Mouse (Mus musculus) mouse trophoblast stem cell (cell line): Measurements from ENCODE around the gene Itln1.

Experiments
- in situ Hi-C, 2 experiments: fragments of 300-500 bp; cut with MseI, MboI; formaldehyde crosslinking; loops; 2 replicates in 1 of 2; 3 replicates in 1 of 2; pipeline ENCODE4 v1.15.1; 2025

The Itln1 gene

DNA sequence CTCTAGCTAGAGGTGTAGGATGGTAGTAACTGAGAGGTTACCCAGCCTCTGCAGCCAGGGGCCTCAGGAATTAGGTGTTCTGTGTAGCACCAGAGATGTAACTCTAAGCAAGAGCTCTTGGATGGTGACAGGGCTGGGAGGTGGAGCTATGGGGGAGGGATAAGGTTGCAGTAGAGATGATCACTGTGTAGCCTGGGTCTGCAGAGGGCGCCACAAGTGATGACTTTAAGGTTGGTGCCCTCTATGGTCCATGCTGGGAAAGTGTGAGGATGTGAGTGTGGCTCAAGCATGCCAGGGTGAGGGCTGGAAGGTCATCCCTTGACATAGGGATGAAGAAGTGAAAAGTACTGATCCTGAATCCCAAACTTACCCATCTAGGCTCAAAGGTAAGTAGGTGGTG is 20.1 kb downstream of the Itln1 start:
- in situ Hi-C loops, result no loop called here

DNA sequence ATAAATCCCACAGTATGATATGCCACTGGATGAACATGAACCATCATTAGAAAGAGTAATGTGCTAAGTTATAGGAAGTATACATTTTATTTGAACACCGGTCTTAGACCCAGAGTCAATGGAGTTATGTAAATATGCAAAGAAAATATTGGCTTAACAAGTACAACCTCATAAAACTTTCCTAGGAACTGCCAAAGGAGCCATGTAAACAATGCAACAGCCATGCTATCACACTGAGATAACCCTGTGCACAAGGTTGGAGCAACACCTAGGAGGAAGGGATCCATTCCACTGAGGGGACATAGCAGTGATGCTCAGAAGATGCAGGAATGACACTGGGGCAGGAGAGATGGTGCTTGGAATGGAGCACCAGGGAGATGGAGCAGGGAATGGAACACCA is 21.3 kb downstream of the Itln1 start:
- in situ Hi-C loops, result no loop called here

GRCm38 (mm10) chr1:171513234-171513633 is 21.9 kb downstream of the Itln1 start:
- in situ Hi-C loops, result no loop called here

- in situ Hi-C loops, result loop anchor here (10.0 kb wide), 1 partner anchor 60 kb away; no protein-coding TSS in a partner anchor
Observed at GRCm38 (mm10) chr1:171504586-171504985, 30.5 kb downstream of the Itln1 start.

DNA sequence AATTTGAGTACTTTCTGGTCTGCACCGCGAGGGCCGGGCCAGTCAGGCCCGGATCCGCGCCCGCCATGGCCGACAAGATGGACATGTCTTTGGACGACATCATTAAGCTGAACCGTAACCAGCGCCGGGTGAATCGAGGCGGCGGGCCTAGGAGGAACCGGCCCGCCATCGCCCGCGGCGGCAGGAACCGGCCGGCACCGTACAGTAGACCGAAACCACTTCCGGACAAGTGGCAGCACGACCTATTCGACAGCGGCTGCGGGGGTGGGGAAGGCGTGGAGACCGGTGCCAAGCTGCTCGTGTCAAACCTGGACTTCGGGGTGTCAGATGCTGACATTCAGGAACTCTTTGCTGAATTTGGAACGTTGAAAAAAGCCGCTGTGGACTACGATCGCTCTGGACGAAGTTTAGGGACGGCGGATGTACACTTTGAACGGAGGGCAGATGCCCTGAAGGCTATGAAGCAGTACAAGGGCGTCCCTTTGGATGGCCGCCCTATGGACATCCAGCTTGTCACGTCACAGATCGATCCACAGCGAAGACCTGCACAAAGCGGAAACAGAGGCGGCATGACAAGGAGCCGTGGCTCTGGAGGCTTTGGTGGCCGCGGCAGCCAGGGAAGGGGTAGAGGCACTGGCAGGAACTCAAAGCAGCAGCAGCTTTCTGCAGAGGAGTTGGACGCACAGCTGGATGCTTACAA is 31.4 kb downstream of the Itln1 start:
- in situ Hi-C loops, result loop anchor here (10.0 kb wide), 1 partner anchor 61 kb away; no protein-coding TSS in a partner anchor

GRCm38 (mm10) chr1:171503250-171503591 is 31.9 kb downstream of the Itln1 start, which contains the start of gene Alyref2:
Gene Alyref2, plus strand, starts transcription at chr1:171503478.
- in situ Hi-C loops, result loop anchor here (10.0 kb wide), 1 partner anchor 62 kb away; no protein-coding TSS in a partner anchor

DNA sequence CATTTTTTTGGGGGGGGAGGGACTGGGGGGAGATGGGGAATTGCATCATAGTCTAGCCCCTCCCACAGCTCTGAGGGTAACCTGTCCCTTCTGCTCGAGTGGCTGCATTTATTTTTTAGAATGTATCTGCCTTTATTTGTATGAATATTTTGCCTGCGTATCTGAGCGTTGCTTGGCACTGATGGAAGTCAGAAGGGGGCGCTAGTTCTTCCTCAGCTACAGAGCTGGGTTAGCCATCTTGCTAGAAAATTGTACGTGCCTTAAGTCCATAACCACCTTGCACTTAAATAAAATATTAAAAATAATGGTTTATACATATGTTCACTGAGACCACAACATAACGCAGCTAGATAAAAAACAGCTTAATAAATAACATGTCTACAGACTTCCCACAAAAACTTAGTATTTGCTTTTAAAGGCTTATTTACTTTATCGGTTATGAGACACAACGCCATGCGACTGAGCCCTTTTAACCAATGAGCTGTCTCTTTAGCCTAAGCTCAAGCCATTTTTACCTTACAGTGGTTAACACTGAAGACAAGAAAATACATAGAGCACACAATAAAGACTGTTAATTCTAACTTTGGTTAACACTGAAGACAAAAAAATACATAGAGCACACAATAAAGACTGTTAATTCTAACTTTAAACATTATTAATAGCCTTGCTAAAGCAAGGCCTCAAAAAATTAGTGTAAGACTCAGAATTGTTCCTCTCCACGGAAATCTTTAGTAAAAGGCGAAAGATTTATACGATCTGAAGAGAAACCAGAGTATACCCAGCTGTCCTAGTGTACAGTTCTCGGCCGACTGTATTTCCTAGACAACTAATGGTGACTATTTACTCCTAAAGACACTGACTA is 32.5 kb downstream of the Itln1 start:
- in situ Hi-C loops, result loop anchor here (10.0 kb wide), 1 partner anchor 62 kb away; no protein-coding TSS in a partner anchor

GRCm38 (mm10) chr1:171501636-171502080 is 33.4 kb downstream of the Itln1 start:
- in situ Hi-C loops, result loop anchor here (10.0 kb wide), 1 partner anchor 63 kb away; no protein-coding TSS in a partner anchor

DNA sequence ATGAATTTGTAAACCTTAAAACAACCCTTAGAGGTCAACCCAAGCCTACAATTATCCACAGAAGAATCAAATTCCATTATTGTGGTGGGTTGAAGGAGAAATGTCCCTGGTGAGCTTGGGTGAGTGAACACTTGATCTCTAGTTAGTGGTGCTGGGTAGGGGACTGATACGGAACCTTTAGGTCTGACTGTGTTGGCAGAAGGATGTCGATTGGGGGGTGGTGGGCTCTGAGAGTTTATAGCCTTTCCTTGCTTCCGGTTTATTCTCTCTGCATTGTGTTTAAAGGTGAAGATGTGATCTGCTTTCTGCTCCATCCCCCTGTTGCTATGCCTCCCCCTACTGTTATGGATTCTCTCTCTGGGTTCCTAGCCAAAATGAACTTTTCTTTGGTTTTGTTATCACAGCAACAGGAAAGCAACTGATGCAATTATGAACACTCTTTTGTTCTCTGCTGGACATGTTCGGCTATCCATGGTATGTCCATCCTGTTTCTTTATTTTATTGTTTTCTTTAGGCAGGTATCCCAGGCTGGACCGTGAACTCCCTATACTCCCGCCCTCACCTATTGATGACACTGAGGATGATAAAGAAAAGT is 34.0 kb downstream of the Itln1 start:
- in situ Hi-C loops, result loop anchor here (10.0 kb wide), 1 partner anchor 64 kb away; no protein-coding TSS in a partner anchor

DNA sequence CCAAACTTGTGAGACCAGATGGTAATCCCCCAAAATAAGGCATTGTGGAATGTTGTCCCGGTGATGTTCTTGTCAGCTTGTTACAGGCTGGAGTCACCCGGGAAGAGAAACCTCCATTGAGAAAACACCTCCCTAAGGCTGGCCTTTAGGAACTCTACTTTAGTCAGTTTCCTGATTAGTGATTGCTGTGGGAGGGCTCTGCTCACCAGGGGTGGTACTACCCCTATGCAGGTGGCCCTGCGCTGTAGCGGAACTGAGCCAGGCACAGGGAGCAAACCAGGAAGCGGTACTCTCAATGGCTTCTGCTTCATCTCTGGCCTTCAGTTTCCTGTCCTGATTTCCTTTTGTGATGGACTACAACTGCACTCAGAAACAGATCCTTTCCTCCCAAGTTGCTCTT is 35.2 kb downstream of the Itln1 start:
- in situ Hi-C loops, result loop anchor here (10.0 kb wide), 1 partner anchor 65 kb away; no protein-coding TSS in a partner anchor

DNA sequence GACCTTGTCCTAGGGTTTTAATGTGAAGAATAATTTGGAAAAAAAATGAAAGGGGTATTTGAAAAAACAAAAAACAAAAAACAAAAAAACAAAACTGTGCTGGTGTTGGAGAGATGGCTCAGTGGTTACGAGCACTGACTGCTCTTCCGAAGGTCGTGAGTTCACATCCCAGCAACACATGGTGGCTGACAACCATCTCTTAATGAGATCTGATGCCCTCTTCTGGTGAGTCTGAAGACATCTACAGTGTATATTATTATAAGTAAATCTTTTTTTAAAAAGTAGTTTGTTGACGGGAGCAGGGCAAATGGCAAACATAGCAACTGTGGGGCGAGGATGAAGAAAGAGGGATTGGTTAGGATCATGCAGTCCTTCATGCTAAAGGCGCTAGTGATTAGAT is 39.7 kb downstream of the Itln1 start:
- in situ Hi-C loops, result no loop called here

- in situ Hi-C loops, result no loop called here
Observed at GRCm38 (mm10) chr1:171494241-171494640, 40.9 kb downstream of the Itln1 start.

DNA sequence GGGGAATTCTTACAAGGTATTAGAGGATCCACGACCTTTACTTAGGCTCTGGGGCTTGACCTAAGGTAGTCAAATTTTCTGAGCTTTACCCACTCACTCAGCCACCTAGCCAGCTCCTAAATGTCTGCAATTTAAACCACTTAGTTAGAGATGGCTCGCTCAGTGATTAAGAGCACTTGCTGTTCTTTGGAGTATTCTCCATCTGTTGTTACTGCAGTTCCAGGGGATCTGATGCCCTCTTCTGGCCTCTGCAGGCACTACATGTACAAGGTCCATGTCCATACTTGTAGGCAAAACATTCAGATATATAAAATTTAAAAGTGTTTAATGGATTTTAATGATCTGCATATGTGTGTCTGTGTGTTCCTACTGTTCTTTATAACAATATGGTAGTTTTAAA is 56.1 kb downstream of the Itln1 start:
- in situ Hi-C loops, result loop anchor here in 1 of 2 experiments (10.0 kb wide), 1 partner anchor 114 kb away; the partner anchor contains the start of gene Klhdc9

DNA sequence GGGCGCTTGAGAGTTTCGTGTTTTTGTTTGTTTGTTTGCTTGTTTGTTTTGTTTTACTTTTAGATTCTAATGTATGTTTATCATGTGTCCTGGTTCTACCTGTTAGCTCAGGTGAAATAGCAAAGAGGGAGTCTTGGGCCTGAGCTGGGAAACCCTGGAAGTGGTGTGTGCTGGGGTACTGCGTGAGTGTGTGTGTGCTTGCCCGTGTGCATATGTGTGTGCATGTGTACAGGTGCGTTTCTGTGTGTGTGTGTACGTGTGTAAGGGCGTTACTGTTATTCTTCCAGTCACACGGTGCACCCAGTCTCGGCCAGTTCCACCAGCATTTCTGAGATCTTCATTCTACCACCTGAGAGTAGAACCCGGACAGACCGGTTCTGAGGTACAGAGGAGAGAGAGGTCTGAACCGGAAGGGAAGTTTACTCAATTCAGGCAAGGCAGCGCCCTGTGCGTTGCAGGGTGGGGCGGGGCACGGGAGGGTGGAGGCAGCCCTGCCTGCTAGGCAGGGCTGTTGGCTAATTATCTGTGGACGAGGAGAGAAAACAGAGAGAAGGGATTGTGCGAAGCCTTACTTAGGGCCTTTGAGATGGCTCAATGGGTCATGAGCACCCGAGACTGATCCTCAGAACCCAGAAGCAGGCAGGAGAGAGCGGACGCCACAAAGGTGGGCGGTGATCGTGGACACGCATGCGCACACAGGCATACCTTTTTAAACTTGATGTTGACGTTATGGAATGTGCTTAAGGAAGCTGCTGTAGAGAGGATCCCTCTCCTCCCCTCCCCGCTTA is 57.1 kb downstream of the Itln1 start:
- in situ Hi-C loops, result loop anchor here in 1 of 2 experiments (10.0 kb wide), 1 partner anchor 113 kb away; the partner anchor contains the start of gene Klhdc9

DNA sequence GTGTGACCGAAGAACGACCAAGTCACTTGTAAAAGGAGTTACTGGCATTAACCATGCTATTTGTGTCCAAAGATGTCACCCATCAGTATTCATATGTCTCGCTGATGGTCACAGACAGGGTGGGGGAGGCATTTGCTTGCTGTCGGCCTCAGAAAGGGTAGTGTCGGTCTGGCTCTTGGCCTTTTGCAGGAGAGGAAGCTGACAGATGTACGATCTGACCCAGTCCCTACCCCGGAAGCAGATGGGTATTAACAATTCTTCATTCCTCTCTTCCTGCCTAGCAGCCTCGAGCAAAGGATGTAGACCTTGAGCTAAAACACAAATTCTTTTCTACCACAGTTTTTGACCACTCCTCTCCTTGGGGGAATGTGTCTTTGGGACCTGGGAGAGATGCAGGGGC is 58.0 kb downstream of the Itln1 start:
- in situ Hi-C loops, result loop anchor here in 1 of 2 experiments (10.0 kb wide), 1 partner anchor 112 kb away; the partner anchor contains the start of gene Klhdc9

DNA sequence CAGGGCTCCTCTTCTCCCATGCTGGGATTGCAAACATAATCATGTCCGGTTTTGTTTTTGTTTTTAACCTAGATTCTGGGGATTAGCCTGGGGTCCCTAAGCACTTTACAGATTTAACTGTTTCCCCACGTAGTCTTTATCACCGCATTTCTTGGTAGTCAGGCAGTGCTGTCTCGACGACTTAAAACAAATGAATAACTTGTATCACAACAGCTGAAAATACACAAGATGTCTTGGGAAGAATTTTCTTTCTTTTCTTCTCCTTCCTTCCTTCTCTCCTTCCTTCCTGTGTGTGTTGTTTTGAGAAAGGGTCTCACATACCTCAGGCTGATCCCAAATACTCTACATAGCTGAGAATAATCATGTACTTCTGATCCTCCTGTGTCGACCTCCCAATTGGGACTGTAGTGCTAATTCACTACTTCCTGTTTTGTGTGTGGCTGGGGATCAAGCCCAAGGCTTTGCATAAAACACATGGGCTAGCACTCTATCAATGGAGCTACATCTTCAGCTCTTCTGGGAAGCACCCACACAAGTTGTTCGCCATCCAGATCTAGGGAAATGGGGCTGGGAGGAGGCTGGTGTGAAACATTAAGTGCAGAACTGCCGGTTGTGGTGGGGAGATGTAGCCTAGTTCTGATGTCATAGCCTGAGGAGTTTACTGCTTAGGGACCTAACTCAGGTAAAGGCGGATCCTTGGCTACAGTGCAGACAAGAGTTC is 61.0 kb downstream of the Itln1 start:
- in situ Hi-C loops, result loop anchor here in 1 of 2 experiments (10.0 kb wide), 1 partner anchor 109 kb away; the partner anchor contains the start of gene Klhdc9

DNA sequence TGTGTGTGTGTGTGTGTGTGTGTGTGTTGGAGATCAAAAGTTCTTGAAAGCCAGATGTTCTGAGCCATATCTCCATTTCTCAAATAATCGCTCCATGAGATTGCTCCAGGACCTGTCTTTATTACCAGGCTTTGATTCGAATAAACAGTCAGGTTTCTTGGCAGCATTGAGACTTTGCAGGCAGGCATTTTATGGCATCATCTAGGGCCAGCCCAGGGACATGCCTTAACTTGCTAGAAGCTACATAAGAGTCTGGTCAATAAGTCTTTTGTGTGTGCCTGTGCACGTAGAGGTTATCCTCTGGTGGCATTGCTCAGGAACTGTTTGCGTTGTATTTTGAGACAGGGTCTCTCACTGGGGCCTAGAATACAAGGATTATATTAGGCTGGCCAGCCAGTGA is 61.6 kb downstream of the Itln1 start:
- in situ Hi-C loops, result loop anchor here in 1 of 2 experiments (10.0 kb wide), 1 partner anchor 109 kb away; the partner anchor contains the start of gene Klhdc9

- in situ Hi-C loops, result loop anchor here in 1 of 2 experiments (10.0 kb wide), 1 partner anchor 107 kb away; the partner anchor contains the start of gene Klhdc9
Observed at GRCm38 (mm10) chr1:171471941-171472340, 63.2 kb downstream of the Itln1 start.

GRCm38 (mm10) chr1:171471452-171471851 is 63.6 kb downstream of the Itln1 start:
- in situ Hi-C loops, result loop anchor here in 1 of 2 experiments (10.0 kb wide), 1 partner anchor 107 kb away; the partner anchor contains the start of gene Klhdc9

DNA sequence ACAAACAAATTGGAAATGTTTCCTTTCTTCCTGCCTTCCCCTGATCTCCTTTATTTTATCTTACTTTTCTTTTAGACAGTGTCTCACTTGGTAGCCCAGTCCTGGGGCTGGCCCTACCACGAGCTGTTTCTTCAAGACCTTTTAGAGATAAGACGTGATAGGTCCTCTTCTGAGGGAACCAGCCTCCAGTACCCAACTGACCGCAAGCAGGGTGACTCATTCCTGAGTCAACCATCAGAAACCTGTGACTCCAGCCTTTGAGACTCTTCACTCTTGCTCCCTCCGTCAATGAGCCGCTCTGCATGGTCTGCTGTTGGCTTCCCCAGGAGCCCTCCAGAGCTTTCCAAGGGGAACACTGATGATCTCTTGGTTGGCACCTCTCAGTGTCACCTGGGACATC is 64.2 kb downstream of the Itln1 start:
- in situ Hi-C loops, result loop anchor here in 1 of 2 experiments (10.0 kb wide), 1 partner anchor 106 kb away; the partner anchor contains the start of gene Klhdc9
